Mouse (Mus musculus) cortical plate, adult 2 months (tissue): ENCODE results near the gene Spsb2.

Experiments used
- CTCF ChIP-seq: fragments of 200-500 bp; IDR thresholded peaks from 2 replicates; pipeline ENCODE4 v1.5.1; 2011; ENCODE audit warnings: mild to moderate bottlenecking, control low read depth, low read length; ENCODE audit not compliant: insufficient read depth; ENCODE audit errors: extremely low read depth
- POLR2A ChIP-seq: fragments of 200-500 bp; IDR thresholded peaks from 2 replicates; pipeline ENCODE4 v1.6.1; 2011; ENCODE audit warnings: mild to moderate bottlenecking, low read length, control low read depth; ENCODE audit not compliant: insufficient read depth; ENCODE audit errors: extremely low read depth

DNA sequence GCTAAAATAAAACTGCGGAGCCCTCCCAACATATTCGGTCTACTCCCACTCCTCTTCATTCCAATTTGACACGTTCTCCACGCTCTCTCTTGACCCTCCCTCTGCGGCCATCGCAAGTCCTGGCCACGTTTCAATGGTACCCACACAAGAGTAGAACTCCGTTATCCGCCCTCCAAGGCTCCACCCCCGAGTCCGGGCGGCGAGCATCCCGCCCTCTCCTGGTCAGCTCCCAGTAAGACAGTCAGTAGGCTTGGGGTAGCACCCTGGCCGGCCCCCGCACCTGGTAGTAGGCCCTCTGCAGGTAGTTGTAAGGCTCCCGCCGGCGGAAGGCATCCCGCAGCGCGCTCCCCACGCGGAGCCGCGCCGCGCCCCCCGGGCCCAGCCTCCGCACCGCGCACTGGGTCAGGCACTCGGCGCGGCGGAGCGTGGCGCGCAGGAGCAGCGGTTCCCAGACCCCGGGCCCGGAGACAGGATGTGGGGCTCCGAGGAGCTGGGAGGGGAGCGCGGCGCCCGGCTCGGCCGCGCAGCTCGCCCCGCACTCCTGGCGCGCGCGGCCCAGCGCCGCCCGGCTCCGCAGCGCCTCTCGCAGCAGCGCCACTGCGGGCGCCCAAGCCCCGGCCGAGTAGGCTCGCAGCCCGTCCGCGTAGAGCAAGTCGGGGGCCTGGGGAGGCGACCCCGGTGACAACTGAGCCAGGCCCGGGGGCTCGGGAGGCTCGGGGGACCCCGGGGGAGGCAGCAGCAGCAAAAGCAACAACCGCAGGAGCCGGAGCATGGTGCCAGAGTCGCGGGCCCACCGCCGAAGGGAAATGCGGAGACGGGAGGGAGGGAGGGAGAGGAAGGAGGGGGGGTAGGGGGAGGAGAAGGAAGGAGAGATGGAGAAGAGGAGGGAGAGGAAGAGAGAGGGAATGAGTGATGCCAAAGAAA lies 48.7 kb downstream of the Spsb2 start, which contains the start of gene P3h3:
- 0 out of 2 replicates have a peak, but pooled peaks have one; percentile 14 for TF ChIP-seq CTCF
- no peak for TF ChIP-seq POLR2A
